Mouse (Mus musculus): Measurements from ENCODE around the gene Cyp2a12. TPM values are rescaled to one million over a fixed set of nuclear protein-coding genes. Genes with fewer than 3 reads are reported as not detected.

Cyp2a12 gene
- 0.08 TPM in 1 of 2 replicates, not detected in the other for polyA plus RNA-seq (2012; rRNA removed)

DNA sequence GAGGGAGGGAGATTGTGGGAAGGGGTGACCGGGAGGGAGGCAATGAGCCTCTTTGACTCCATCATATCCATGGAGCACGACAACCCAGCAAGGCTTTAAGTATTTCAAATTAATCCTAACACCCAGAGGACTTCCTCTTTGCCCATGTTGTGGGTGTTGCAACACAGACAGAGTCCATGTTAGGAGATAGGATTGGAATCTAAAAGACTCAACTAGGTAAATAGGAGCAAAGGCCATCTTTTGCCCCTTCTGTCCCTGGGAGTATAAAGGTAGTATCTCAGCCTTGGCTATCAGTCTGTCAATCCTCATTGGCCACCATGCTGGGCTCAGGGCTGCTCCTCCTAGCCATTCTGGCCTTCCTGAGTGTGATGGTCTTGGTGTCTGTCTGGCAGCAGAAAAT is at the start of gene Cyp2a12:
Cyp2a12 (plus strand) TSS at position 293 of the 400 bp plus-strand sequence.

Other genes starting within 250 kb of the Cyp2a12 start
- gene Cyp2g1, start 220.2 kb upstream of the Cyp2a12 start, polyA plus RNA-seq (2012; rRNA removed), result 0.07 TPM in 1 of 2 replicates, not detected in the other
- gene Cyp2a5, start 193.8 kb upstream of the Cyp2a12 start, polyA plus RNA-seq (2012; rRNA removed), result 0.33 and 1.1 TPM in 2 replicates
- not detected in 2 replicates for gene Cyp2a22, start 89.7 kb upstream of the Cyp2a12 start, polyA plus RNA-seq (2012; rRNA removed)
- gene Cyp2f2, start 90.8 kb downstream of the Cyp2a12 start, polyA plus RNA-seq (2012; rRNA removed), result 30.2 and 55.4 TPM in 2 replicates
- not detected in 2 replicates for gene Cyp2t4, start 124.6 kb downstream of the Cyp2a12 start, polyA plus RNA-seq (2012; rRNA removed)
- 130 and 148 TPM in 2 replicates for gene Egln2, start 137.7 kb downstream of the Cyp2a12 start, polyA plus RNA-seq (2012; rRNA removed)
- 79.0 and 86.7 TPM in 2 replicates for gene Rab4b, start 149.8 kb downstream of the Cyp2a12 start, polyA plus RNA-seq (2012; rRNA removed)
- not detected in 2 replicates for gene Gm21983, start 152.0 kb downstream of the Cyp2a12 start, polyA plus RNA-seq (2012; rRNA removed)
- gene Mia, start 152.1 kb downstream of the Cyp2a12 start, polyA plus RNA-seq (2012; rRNA removed), result 14.0 and 16.1 TPM in 2 replicates
- gene BC024978, start 166.7 kb downstream of the Cyp2a12 start, polyA plus RNA-seq (2012; rRNA removed), result 23.2 and 27.1 TPM in 2 replicates
- gene Snrpa, start 167.2 kb downstream of the Cyp2a12 start, polyA plus RNA-seq (2012; rRNA removed), result 265 and 331 TPM in 2 replicates
- gene Itpkc, start 199.6 kb downstream of the Cyp2a12 start, polyA plus RNA-seq (2012; rRNA removed), result 15.9 and 18.5 TPM in 2 replicates
- gene Coq8b, start 203.9 kb downstream of the Cyp2a12 start, polyA plus RNA-seq (2012; rRNA removed), result 84.4 and 102 TPM in 2 replicates
- gene Numbl, start 229.4 kb downstream of the Cyp2a12 start, polyA plus RNA-seq (2012; rRNA removed), result 86.9 and 94.3 TPM in 2 replicates